Mouse (Mus musculus) gastrocnemius, postnatal 10 days (tissue): ENCODE data around the gene Fstl3. TPM values are rescaled to one million over a fixed set of nuclear protein-coding genes. Genes with fewer than 3 reads are reported as not detected.

Experiments
- DNase-seq: peaks from one replicate; pipeline ENCODE4 v3.0.0; 2021; ENCODE audit warnings: mixed read lengths
- total RNA-seq, 2 experiments: library from RNA; stranded (reverse); gene quantifications; 2 replicates each; pipeline ENCODE4 v1.2.3; 2021

Gene Fstl3
- total RNA-seq, 2 experiments from 2014 or later = 1.1 to 1.6 TPM

DNA sequence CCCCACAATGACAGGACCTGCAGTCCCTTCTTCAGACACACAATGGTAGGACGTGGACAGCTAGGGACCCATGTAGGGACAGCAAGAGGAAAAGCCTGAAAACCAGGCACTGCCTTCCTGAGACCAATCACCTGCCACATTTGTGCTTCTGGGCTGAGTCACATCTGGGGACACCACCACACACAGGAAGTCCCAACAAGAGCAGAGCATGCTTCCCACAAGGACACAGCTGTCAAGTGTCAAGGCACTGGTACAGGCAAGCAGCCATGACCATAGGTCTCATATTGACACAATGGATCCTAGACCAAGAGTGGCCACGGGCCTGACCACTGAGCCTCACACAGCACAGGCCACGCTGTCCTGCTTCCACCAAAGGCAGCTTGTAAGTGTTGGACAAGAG is 14.2 kb upstream of the Fstl3 start:
- no peak for DNase-seq

DNA sequence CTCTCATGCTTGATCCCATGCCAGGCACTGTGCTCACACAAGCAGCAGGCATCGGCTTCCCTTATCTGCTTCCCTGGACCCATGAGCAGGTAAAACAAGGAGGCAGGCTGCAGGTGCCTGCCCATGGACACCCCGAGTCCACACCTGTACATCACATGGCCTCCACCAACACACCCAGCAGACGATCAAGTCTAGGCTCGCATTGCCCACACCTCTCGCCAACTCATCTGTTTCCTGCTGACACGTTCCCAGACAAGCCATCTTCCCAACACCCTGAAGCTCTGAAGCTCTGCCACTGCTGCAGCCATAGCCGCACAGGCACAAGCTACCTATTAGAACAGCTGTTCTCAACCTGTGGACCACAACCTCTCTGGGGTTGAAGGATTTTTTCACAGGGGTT is 12.8 kb upstream of the Fstl3 start:
- no peak for DNase-seq

DNA sequence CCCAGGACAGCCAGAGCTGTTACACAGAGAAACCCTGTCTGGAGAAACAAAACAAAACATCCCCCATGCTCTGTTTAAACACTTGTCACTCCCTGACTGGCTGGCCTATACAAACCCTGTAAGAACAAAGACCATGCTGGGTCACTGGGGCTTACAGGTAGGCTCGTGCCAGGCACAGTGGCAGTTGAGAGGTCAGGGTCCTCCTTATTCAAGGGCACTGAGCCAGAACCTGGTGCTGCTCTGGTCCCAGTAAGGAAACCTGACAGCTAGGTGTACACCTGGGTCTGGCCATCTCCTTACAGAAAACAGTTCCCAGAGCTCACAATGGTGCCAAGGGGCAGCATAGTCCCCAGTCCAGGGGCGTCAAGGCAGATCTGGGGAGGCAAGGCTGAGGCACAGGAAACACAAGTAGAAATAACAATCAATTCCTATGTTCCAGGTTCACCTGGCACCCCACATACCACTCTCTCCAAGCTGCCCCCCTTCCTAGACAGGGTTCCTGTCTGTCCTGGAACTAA is 11.8 kb upstream of the Fstl3 start:
- DNase-seq = no peak

DNA sequence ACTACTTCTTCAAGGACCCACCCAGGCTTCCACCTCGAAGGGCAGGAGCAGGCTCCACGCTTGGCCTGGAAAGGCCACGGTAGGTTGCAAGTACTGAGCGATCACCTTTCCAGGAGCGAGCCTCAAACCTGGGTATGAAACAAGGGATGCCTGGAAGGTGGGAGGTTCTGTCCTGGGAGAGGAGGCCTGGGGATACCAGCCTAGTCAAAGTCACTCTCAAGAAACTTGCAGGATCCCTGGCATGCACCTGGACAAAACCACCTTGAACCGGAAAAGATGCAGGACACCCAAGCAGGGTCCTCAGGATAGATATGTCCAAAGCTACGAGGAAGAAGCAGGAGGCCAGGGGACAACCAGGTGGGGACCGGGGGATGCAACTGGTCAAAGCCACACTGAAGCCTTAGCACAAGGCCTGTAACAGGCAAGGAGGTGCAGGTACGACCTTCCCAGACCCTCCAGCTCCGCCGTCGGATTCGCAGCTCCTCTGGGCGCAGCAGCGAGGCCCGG is 11.0 kb upstream of the Fstl3 start:
- no peak for DNase-seq

DNA sequence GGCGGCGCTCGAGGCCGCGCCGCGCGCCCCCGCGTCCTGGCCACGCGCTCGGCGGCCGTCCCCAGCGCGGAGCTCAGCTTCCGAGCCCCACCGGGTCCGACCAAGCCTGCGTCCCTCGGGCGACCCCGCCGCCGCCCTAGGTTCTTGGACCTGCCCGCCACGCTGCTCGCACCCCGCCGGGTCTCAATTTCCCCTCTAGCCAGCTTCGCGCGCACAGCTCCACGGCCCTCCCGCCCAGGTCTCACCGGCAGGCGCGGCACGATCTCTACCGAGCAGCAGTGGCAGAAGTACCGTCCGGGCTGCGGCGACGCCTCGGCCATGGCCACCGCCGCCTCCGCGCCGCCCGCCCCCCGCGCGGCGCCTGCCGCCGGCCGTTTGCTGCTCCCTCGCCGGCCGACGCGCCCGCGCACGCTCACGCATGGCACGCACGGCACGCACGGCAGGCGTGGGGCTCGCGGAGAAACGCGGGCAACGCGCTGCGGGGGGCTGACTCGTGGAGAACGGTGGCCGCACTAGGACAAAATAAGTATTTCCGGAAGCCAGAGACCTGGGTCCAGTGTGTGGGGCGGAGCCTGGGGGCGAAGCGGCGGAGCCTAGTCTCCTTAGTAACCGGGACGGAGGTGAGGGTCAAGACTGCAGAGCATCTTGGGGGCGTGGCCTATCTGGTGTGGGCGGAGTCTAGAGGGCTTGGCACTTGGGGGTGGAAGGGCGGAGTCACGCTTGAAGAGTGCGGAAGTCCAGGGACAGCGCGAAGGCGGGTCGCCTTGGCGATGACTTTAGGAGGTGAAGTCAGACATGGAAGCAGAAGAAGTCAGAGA is 10.4 kb upstream of the Fstl3 start, which contains the start of gene Rnf126:
Gene Rnf126, minus strand, starts transcription at position 445 of the 818 bp plus-strand sequence.
- peak; percentile 98 for DNase-seq

DNA sequence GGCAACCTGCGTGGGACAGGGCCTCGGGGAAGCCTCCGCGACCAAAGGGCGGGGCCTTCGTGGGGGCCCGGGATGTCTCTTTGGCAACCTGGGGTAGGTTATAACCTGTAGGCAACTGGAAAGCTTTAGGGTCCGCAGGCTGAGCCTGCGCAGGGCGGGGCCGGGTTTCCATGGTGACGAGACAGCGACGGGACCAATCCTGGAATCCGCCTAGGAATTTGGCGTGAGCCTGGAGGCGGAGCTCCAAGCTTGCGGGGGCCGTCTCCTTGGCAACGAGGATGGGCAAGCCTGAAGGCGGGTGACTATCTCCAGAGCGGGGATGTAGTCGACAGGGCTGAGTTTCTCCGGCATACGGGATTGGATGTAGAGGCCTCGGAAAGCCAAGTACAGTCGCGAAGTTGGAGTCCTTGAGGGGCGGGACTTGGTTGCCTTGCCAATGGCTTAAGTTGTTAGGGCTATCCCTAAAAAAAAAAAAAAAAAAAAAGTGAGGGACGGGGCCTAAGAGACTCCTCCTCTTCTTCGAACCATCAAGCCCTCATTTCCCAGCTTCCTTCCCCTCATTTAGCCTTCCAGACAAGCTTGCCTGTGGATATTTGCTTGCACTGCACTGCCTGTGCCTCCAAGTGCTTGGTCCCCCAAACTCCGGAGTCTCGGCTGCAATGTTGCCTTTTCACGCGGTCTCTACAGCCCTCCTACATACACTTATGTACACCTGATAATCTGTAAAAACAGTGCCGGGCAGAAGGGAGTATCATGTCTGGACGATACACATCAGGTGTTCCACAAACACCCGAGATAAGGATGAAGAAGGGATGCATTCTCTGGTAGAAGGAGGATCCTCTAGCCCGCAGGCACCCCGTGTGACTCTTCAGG is 9.5 kb upstream of the Fstl3 start:
- DNase-seq = peak; percentile 92

DNA sequence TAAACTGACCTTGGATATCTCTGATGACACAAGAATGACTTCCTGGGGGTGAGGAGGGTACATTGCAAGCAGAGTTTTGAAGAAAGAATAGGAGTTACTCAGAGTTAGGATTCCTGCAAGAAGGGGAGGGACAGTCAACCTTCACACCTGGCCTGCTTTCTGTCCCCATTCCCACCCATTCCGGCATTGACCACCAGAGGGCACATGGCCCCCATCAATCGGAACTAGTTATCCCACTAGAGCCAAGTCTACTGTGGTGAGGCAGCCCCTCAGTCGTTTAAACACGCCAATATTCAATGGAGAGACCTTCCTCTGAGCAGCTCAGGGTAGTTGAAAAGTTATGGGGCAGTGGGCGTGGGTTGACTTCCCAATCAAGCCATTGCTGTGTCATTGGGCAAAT is 8.7 kb upstream of the Fstl3 start:
- peak; percentile 71 for DNase-seq

DNA sequence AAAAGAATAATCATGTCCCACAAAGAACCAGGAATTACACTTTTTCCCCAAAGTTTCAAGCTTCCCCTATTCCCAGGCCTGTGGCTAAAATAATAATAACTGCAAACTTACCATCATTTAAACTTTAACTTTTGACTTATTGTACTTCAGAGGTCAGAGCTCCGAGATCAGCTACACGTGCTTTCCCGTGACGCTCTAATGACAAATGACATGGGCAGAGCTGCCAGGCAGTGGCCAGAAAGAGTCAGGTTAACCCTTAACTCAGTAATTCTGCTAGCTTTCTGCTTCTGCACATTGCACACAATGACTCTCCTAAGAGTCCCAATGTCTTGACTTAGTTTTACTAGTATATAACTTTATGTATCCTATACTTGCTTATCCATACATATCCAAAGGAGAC is 7.7 kb upstream of the Fstl3 start:
- no peak for DNase-seq

DNA sequence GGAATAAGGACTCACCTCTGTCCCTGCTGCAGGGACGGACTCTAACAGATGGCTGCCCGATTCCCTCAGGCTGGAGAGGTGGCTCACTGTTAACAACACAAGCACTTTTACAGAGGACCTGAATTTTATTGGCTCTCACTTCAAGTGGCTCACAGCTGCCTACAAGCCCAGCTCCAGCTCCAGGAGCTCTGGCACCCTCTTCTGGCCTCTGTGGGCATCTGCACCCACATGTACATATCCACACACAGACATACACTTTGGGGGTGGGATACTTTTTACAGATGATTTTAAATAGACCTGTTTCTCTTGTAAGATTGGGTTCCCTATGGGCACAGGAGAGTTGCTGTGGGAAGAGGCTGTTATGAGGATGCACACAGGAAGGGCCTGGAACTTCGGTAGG is 4.8 kb upstream of the Fstl3 start:
- no peak for DNase-seq

DNA sequence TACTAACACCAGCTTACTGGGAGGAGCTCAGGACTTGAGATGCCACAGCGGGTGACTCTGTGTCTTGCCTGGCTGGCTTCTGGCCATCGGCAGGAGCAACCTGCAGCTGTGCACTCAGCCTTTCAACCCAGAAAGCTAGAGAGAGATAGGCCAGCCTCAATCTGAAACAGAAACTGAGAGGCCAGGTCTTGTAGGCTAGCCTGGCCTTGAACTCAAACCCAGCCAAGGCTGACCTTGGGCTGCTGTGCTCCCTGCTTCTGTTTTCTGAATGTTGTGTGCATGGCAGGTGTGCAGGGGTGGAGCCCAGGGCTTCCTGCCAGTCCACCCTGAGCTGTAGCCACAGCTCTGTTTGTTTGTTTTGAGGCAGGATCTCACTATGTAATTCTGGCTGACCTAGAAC is 3.9 kb upstream of the Fstl3 start:
- no peak for DNase-seq

DNA sequence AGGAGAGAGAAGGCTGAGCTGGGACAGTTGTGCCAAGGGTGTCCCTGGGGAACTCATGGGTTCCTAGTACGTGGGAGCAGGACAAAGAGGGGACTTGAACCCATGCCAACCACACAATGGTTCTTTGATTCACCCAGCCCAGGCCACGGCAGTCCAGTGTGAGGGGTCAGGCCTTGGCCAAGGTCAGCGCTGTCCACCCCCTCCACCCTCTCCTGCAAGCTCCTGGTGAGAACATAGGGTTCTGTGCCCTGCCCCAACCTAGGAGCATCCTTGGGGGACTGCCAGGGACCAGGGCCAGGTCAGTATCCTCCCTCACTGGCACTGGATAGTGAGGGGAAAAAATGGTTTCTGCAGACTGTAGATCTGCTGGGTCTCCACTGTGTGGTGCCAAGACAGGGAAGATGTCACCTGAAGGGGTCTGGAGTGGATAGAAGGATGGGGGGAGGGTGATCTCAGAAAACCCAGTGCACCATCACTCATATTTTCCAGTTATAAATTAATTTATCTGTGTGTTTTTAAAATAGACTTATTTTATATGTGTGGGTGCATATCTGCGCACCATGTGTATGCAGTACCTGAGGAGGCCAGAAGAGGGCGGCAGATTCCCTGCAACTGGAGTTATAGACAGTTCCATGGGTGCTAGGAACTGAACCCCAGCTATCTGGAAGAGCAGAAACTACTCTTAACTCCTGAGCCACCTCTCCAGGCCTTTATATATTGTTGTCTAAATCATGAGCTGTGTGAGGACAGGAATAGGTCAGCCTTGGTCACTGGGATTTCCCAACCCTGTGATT is 2.4 kb upstream of the Fstl3 start:
- DNase-seq = no peak

DNA sequence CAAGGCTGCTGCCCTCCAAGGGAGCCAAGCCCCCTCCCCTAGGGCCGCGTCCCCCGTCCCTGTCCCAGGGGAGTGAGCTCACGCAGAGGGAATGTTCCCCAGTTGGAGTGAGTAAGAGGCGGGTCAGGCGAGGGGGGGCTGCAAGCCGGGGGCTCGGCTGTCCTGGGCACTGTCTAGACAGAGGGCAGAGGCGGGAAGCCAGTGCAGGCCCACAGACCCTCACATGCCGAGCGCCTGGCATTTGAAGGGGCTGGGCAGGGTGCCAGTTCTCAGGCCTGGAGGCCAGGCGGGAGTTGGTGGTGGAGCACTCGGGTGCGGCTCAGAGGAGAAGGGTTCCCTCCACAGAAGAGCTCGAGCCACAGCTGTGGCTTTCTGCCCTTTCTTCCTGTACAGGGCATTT is 934 bp downstream of the Fstl3 start:
- peak; percentile 50 for DNase-seq

DNA sequence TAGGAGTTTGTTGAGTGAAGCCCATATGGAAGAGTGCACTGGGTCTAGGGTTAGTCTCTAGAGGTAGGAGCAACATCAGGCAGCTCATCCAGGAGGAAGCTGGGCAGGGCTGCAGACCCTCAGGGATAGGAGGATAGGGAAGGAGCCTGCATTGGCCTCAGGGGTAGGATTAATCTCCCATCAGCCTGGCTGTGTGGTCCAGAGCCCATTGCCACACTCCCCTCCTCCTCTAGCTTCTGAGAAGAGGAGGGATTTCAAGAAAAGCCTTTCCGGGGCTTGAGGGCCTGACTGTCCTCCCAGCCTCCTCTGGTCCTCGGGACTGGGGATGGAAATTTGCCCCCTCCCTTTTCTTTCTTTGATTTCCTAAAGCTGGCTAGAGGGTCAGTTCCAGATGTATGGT is 2.1 kb downstream of the Fstl3 start:
- DNase-seq = no peak

DNA sequence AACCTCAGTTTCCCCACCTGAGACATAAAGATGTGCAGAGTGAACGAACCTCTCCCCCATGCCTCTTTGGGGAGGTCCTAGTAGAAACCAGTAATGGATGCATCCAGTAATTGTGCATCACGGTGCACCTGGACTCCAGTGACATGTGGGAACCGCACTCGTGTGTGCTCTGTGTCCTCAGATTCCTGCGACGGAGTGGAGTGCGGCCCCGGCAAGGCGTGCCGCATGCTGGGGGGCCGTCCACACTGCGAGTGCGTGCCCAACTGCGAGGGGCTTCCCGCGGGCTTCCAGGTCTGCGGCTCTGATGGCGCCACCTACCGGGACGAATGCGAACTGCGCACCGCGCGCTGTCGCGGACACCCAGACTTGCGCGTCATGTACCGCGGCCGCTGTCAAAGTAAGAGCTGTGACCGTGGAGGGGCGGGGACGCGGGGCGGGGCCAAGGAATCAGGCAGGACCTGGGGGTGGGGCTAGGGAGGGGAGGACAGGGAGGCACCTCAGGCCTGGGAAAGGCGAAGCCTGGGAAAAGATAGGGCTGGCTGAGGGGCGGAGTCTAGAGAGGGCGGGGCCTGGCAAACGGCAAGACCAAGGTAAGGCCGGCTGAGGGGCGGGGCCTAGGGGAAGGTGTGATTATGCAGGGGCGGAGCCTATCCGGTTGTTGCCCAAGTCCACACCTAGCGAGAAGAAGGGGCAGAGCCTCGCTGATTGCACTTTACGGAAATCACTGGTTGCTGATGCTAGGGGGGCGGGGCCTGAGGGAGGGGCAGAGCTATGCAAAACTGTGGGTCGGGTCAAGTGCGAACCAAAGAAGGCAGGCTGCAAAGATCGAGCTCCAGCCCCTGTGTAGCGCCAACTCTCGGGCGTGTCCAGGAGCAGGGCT is 3.0 kb downstream of the Fstl3 start:
- DNase-seq = peak; percentile 94

DNA sequence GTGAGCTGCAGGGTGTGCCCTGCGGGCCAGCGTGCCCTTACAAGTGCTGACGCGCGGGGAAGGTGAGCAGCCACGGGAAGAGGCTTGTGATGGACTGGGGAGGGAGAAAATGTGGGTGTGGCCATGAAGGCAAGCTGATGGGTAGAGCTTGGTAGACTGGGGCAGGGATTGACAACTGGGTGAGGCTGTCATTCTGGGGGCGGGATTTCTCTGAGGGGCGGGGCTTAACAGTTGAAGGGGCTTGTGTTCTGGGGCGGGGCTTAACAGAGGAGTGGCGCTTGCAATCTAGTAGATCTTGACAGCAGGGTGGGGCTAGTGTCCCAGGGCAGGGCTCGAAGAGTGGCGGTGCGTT is 3.6 kb downstream of the Fstl3 start:
- no peak for DNase-seq

DNA sequence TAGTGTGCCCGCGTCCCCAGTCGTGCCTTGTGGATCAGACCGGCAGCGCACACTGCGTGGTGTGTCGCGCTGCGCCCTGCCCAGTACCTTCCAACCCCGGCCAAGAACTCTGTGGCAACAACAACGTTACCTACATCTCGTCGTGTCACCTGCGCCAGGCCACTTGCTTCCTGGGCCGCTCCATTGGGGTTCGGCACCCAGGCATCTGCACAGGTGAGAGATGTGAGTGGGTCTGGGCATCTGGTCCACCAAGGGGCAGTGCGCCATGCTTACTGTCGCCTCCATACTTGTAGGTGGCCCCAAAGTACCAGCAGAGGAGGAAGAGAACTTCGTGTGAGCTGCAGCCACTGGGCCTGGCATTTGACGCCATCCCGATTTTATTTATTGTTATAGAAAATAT is 4.1 kb downstream of the Fstl3 start:
- no peak for DNase-seq

DNA sequence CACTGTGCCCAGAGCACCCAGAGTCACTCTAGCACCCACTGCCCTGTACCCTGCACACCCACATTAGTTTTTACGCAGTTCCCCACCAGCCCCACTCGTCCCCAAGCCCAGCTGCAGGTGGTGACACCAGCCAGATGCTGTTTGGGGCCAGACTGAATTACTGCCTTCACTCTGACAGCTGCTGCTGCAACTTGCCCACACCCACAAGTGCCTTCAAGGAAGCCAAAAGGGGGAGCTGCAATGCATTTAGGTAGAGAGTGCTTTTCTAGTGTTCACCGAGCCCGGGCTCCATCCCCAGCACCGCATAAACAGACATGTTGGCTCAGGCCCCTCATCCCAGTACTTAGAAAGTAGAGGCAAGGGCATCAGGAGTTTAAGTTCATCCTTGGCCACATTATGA is 4.9 kb downstream of the Fstl3 start:
- DNase-seq = no peak

DNA sequence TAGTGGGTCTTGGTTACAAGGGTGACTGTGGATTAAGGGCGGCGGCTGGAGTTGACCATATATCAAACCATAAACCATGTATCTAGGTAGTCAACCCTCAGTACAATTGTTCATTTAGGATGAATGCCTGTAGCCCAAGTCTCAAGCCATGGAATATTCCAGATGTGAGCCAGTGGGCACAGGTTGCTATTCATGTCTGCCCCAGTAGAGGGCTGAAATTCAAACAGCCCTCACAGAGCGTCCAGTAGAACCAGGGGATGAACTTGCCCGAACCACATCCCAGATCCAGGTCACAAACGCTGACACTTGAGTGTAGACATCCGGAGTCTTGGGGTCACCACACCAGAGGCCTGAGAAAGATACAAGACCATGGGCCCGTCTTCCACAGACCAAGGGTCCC is 6.0 kb downstream of the Fstl3 start:
- no peak for DNase-seq

DNA sequence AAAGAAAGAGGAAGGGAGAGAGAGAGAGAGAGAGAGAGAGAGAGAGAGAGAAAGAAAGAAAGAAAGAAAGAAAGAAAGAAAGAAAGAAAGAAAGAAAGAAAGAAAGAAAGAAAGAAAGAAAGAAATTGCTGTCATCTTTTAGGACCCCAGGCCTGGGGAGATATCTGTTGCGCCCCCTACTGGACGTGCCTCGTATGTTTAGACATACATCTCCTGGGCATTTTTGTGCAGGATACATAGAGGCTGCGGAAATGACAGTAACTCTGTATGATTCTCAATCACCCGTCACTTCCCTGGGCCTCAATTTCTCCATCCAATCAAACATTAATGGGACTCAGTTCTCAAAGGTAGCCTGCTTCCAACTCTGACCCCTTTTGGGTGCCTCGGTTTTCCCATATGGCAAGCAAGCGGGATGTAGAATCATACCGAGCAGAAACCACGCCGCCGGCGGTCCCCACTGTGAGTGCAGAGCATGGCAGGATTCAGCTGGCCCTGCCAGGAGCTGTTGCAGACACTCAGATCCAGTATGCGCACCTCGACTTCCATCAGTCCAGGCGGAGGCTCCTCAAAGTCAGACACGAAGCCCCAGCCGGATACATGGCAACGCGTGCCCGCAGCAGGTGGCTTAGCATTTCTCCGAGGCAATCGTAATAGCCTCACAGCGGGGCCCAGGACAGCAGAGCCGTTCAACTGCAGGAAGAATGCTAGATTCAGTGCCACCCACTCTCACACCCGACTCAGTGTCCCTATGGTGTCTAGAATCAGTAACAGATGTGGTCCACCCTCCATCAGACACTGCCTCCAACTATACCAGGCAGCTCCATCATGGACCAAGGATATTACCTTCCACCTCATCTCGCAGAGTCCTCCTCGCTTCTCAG is 7.1 kb downstream of the Fstl3 start:
- DNase-seq = no peak
